Comparison of ENCODE assay signal across 12 mouse cellular contexts in the genomic region with DNA sequence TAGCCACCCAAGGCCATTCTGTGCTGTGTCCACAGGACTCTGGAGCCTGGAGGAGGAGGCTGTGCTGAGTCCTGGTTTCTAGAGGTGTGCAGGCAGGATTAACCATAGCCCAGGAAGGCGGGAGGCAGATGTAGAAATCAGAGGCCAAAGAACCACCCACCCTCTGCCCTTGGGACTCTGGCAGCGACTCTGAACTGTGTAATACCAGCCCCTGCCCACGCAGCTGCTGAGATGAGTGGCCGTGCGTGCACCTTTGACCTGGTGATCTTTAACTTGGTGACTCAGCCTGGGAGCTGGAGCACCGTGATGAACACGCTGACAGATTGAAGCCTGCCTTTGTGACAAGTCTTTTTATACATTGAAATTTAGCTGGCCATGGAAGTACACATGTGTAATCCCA. TPM values are rescaled to one million over a fixed set of nuclear protein-coding genes. Genes with fewer than 3 reads are reported as not detected.
DNase-seq lines count a peak whose midpoint lies in the region; ATAC-seq and TF ChIP-seq lines count a peak whose summit lies in the region.
"Had no signal": no experiment of that assay in that cellular context is flagged by ENCODE, and none has a peak within 500 bp of the region (broad histone marks: within the 10 kb centered on the region; RNA-seq: fewer than 3 reads in every experiment).

No protein-coding gene starts in this region.

- DNase-seq in forebrain, embryonic 11.5 days (ENCODE audit: low spot score), result peak; percentile 21
- peak; percentile 78 for DNase-seq in adrenal gland, postnatal 10 days
- peak; percentile 79 for DNase-seq in liver, postnatal 0 days
- no peak for DNase-seq in thymus, postnatal 4 days
- no peak for DNase-seq in thymus, postnatal 36 days
- no peak for DNase-seq in cerebellum, postnatal 36 days
- DNase-seq: cerebellum, adult 18-20 months; gastrocnemius, postnatal 36 days had no signal

- ATAC-seq in forebrain, embryonic 11.5 days (replicated peaks; ENCODE audit: low FRiP score), result no peak
- ATAC-seq in forebrain, embryonic 12.5 days (ENCODE audit: low FRiP score), result no peak
- ATAC-seq in kidney, embryonic 15.5 days (replicated peaks; ENCODE audit: low FRiP score), result peak; percentile 34; the same call in 1 of the 2 replicates
- peak; percentile 77 for ATAC-seq in liver, postnatal 0 days

- no peaks in the 10 kb centered on the region for H3K4me1 ChIP-seq in forebrain, embryonic 11.5 days (replicated peaks; ENCODE audit: control insufficient read depth, insufficient read depth, low read length)
- no peaks in the 10 kb centered on the region for H3K4me1 ChIP-seq in forebrain, embryonic 12.5 days
- peaks cover 21% of the 10 kb centered on the region for H3K4me1 ChIP-seq in kidney, embryonic 15.5 days
- H3K4me1 ChIP-seq in liver, postnatal 0 days (ENCODE audit: insufficient read depth), result peaks cover 58% of the 10 kb centered on the region
- H3K4me1 ChIP-seq: embryonic facial prominence, embryonic 13.5 days had no signal

- no peak overlapping the region for H3K4me3 ChIP-seq in forebrain, embryonic 11.5 days (ENCODE audit: low read depth, low read length)
- no peak overlapping the region for H3K4me3 ChIP-seq in forebrain, embryonic 12.5 days (replicated peaks)
- no peak overlapping the region for H3K4me3 ChIP-seq in kidney, embryonic 15.5 days (replicated peaks)
- no peak overlapping the region for H3K4me3 ChIP-seq in liver, postnatal 0 days (ENCODE audit: low read depth, low read length)
- H3K4me3 ChIP-seq: embryonic facial prominence, embryonic 13.5 days had no signal

- 78% methylated on average over 7 of the region's 7 CpGs for WGBS in forebrain, embryonic 11.5 days
- 79% methylated on average over 7 of the region's 7 CpGs for WGBS in forebrain, embryonic 12.5 days
- WGBS in kidney, embryonic 15.5 days, result 45% methylated on average over 7 of the region's 7 CpGs
- 58% methylated on average over 7 of the region's 7 CpGs for WGBS in liver, postnatal 0 days (ENCODE audit: insufficient replicate concordance)

- peak; percentile 88 for TF ChIP-seq EP300 in liver, postnatal 0 days (IDR thresholded peaks at IDR 0.05; ENCODE audit: low read depth)

- no peak overlapping the region for H3K4me2 ChIP-seq in forebrain, embryonic 11.5 days (ENCODE audit: low read depth, low read length, severe bottlenecking)
- H3K4me2 ChIP-seq in forebrain, embryonic 12.5 days, result no peak overlapping the region
- H3K4me2 ChIP-seq in kidney, embryonic 15.5 days, result no peak overlapping the region
- no peak overlapping the region for H3K4me2 ChIP-seq in liver, postnatal 0 days (ENCODE audit: low read depth, low read length)
- H3K4me2 ChIP-seq: embryonic facial prominence, embryonic 13.5 days; midbrain, embryonic 11.5 days had no signal

- H3K27me3 ChIP-seq in forebrain, embryonic 11.5 days (ENCODE audit: control insufficient read depth, insufficient read depth, low read length), result no peaks in the 10 kb centered on the region
- no peaks in the 10 kb centered on the region for H3K27me3 ChIP-seq in forebrain, embryonic 12.5 days
- H3K27me3 ChIP-seq in kidney, embryonic 15.5 days, result no peaks in the 10 kb centered on the region
- no peaks in the 10 kb centered on the region for H3K27me3 ChIP-seq in liver, postnatal 0 days (ENCODE audit: insufficient read depth, low read length)
- H3K27me3 ChIP-seq: embryonic facial prominence, embryonic 13.5 days had no signal

- TF ChIP-seq CTCF in liver, postnatal 0 days (IDR thresholded peaks at IDR 0.05; ENCODE audit: low read depth), result no peak

- H3K36me3 ChIP-seq in forebrain, embryonic 11.5 days (ENCODE audit: control insufficient read depth, insufficient read depth, low read length), result no peaks in the 10 kb centered on the region
- no peaks in the 10 kb centered on the region for H3K36me3 ChIP-seq in forebrain, embryonic 12.5 days (replicated peaks)
- H3K36me3 ChIP-seq in kidney, embryonic 15.5 days, result no peaks in the 10 kb centered on the region
- no peaks in the 10 kb centered on the region for H3K36me3 ChIP-seq in liver, postnatal 0 days (replicated peaks; ENCODE audit: insufficient read depth, low read length)
- H3K36me3 ChIP-seq: embryonic facial prominence, embryonic 13.5 days had no signal

- H3K9me3 ChIP-seq in forebrain, embryonic 11.5 days (ENCODE audit: control insufficient read depth, low read length), result no peaks in the 10 kb centered on the region
- no peaks in the 10 kb centered on the region for H3K9me3 ChIP-seq in forebrain, embryonic 12.5 days
- no peaks in the 10 kb centered on the region for H3K9me3 ChIP-seq in kidney, embryonic 15.5 days (replicated peaks)
- no peaks in the 10 kb centered on the region for H3K9me3 ChIP-seq in liver, postnatal 0 days (ENCODE audit: low read length)
- H3K9me3 ChIP-seq: embryonic facial prominence, embryonic 13.5 days had no signal

- no peak overlapping the region for H3K9ac ChIP-seq in forebrain, embryonic 11.5 days (ENCODE audit: low read length)
- no peak overlapping the region for H3K9ac ChIP-seq in forebrain, embryonic 12.5 days
- no peak overlapping the region for H3K9ac ChIP-seq in kidney, embryonic 15.5 days
- H3K9ac ChIP-seq in liver, postnatal 0 days (replicated peaks), result 0 out of 2 replicates have a peak overlapping the region, but pooled peaks have one; percentile 28
- H3K9ac ChIP-seq: embryonic facial prominence, embryonic 13.5 days had no signal

- no peak overlapping the region for H3K27ac ChIP-seq in forebrain, embryonic 11.5 days (ENCODE audit: low read depth, low read length)
- H3K27ac ChIP-seq in forebrain, embryonic 12.5 days, result no peak overlapping the region
- no peak overlapping the region for H3K27ac ChIP-seq in kidney, embryonic 15.5 days
- peak overlapping the region; percentile 90 for H3K27ac ChIP-seq in liver, postnatal 0 days (ENCODE audit: low read depth)
- H3K27ac ChIP-seq: embryonic facial prominence, embryonic 13.5 days had no signal

RNA-seq across cellular contexts. Expression of a gene that starts 24.2 kb away (rescaled TPM):
- polyA plus RNA-seq in forebrain, embryonic 11.5 days (2014; fragmentation: Nextera tagmentation; extraction: Ambion mirVana), result 22.9 and 25.6 TPM in 2 replicates
- 25.3 TPM in 2 replicates for polyA plus RNA-seq in forebrain, embryonic 12.5 days (2016; fragmentation: Nextera tagmentation; extraction: Ambion mirVana)
- 10 to 100 TPM; 22.6 to 27.2 TPM for total RNA-seq in adrenal gland, postnatal 10 days (2021)
- 25.6 and 26.7 TPM in 2 replicates for polyA plus RNA-seq in kidney, embryonic 15.5 days (2015; fragmentation: Nextera tagmentation; extraction: Ambion mirVana)
- polyA plus RNA-seq in liver, postnatal 0 days (2015; fragmentation: Nextera tagmentation; extraction: Ambion mirVana), result 14.6 and 17.9 TPM in 2 replicates

RNA-seq across cellular contexts. Expression of a gene that starts 28.4 kb away (rescaled TPM):
- polyA plus RNA-seq in forebrain, embryonic 11.5 days (2014; fragmentation: Nextera tagmentation; extraction: Ambion mirVana), result 39.9 and 41.9 TPM in 2 replicates
- polyA plus RNA-seq in forebrain, embryonic 12.5 days (2016; fragmentation: Nextera tagmentation; extraction: Ambion mirVana), result 44.2 and 46.6 TPM in 2 replicates
- total RNA-seq in adrenal gland, postnatal 10 days (2021), result 10 to 100 TPM; 49.6 to 64.1 TPM
- polyA plus RNA-seq in kidney, embryonic 15.5 days (2015; fragmentation: Nextera tagmentation; extraction: Ambion mirVana), result 19.7 and 21.6 TPM in 2 replicates
- polyA plus RNA-seq in liver, postnatal 0 days (2015; fragmentation: Nextera tagmentation; extraction: Ambion mirVana), result 15.9 and 18.5 TPM in 2 replicates

Comparison
In these comparisons a context has a peak if more than half of its experiments do, and no peak if none do; other contexts are left out.
1. ATAC-seq: peak in kidney, embryonic 15.5 days (single experiment) and liver, postnatal 0 days (single experiment); none in forebrain, embryonic 11.5 days (single experiment) and forebrain, embryonic 12.5 days (single experiment).
2. DNase-seq: peak in forebrain, embryonic 11.5 days (single experiment), adrenal gland, postnatal 10 days (single experiment) and liver, postnatal 0 days (single experiment); none in thymus, postnatal 4 days (single experiment), thymus, postnatal 36 days (0 of 2) and cerebellum, postnatal 36 days (0 of 2).